Mouse (Mus musculus): ENCODE measurements around the gene Rad50. TPM values are rescaled to one million over a fixed set of nuclear protein-coding genes. Genes with fewer than 3 reads are reported as not detected.
A peak's percentile ranks its signal among the peaks of the same experiment; 100 is the strongest.

Rad50 gene
- polyA plus RNA-seq, 1 experiment from 2014 or later: 12.4 TPM

DNA sequence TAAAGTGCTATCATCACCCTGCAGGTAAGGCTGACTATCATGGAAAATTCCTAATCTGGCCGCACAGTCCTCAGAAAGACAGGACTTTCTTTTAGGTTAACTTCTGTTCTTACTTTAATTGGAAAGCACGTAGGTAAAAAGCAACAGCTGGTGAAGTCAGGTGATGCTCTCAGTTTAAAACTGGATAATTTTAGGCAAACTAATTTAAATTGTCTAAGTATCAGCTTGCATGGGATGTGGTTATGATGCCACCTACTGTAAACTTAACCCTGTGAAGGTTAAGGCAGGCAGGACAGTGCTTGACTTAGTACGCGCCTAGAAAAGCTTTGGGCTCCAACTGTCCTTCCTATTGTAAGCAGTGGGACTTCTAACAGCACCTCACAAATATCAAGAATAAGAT lies 35.7 kb downstream of the Rad50 start:
- 88% methylated on average over 4 of the region's 4 CpGs for WGBS (ENCODE audit: insufficient replicate concordance)
- Histone ChIP-seq H3K27ac (ENCODE audit: low read length) (no peak overlapping the region), H3K4me2 (ENCODE audit: low read depth, low read length) (no peak overlapping the region), H3K9me3 (replicated peaks; ENCODE audit: control insufficient read depth, low read length) (no peaks in the 10 kb centered on the region), H3K36me3 (ENCODE audit: control insufficient read depth, insufficient read depth) (peaks cover 16% of the 10 kb centered on the region), H3K9ac (ENCODE audit: low read depth, low read length) (no peak overlapping the region), H3K4me3 (ENCODE audit: low read depth, low read length) (no peak overlapping the region), H3K4me1 (ENCODE audit: control insufficient read depth, low read depth, low read length) (no peaks in the 10 kb centered on the region), H3K27me3 (ENCODE audit: control insufficient read depth, insufficient read depth, low read depth, low read length) (no peaks in the 10 kb centered on the region)
- ATAC-seq (ENCODE audit: low read depth): no peak

DNA sequence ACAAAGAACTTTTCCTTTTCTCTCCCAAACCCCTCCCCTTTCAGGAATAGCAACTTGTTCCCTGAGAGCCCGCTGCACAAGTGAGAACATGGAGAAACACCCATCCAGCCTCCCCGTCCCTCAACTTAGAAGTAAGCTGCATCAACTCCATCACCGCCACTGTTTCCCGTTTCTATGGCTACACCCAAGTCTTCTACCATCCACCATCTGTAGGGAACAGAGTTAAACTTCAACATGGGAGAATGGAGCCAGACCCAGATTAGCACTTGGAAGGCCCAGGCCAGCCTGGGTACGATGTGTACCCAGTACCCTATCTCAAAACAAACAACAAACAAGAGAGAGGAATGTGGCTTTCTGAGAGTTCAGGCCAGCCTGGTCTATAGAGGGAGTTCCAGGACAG lies 43.0 kb downstream of the Rad50 start:
- Histone ChIP-seq H3K36me3 (ENCODE audit: control insufficient read depth, insufficient read depth) (peaks cover 6% of the 10 kb centered on the region), H3K27ac (ENCODE audit: low read length) (no peak overlapping the region), H3K4me3 (ENCODE audit: low read depth, low read length) (no peak overlapping the region), H3K4me2 (ENCODE audit: low read depth, low read length) (no peak overlapping the region), H3K27me3 (ENCODE audit: control insufficient read depth, insufficient read depth, low read depth, low read length) (no peaks in the 10 kb centered on the region), H3K4me1 (ENCODE audit: control insufficient read depth, low read depth, low read length) (peaks cover 6% of the 10 kb centered on the region; the same call in 1 of the 2 replicates), H3K9ac (ENCODE audit: low read depth, low read length) (no peak overlapping the region), H3K9me3 (replicated peaks; ENCODE audit: control insufficient read depth, low read length) (no peaks in the 10 kb centered on the region)
- ATAC-seq (ENCODE audit: low read depth): no peak
- WGBS (ENCODE audit: insufficient replicate concordance): 76% methylated on average over 5 of the region's 5 CpGs

DNA sequence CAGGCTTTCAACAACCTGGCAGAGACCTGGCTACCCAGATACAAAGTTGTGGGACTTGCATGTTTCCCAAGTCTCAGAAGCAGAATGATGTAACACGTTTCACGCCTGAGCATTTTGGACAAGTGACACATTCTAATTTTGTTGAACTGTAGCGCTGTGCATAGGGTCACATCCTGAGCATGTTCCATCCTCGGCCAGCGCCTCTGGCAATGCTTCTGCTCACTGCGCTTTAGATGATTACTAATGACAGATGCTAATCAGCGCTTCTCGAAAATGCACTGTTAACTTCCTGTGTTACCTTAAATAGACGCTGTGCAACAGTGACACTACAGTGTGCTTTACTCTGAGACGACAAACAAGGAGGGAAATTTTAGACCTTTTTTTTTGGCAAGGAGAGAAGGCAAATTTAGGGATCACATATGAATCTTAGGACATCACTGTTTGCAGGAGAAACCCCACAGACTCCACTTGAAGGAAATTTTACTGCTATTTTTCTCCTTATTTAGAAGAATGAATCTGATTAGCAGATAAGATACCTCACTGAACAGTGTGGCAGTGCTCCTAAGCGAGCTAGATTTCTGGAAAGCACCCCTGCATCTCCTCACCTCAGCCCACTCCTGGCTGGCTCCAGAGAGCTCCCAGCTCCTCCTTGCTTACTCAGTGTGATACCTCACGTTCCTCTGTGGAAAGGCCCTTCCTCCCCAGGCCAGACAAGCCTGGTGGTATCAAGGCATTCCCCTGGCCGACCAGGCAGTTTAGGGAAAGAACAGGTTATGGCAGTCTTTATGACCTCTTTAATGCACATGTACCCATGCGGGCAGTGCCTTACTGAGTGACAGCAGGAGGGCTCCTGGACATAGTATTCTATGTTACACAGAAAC lies 44.1 kb downstream of the Rad50 start:
- H3K4me3 ChIP-seq (ENCODE audit: low read depth, low read length): no peak overlapping the region
- ATAC-seq (ENCODE audit: low read depth): no peak
- no peaks in the 10 kb centered on the region for H3K9me3 ChIP-seq (replicated peaks; ENCODE audit: control insufficient read depth, low read length)
- no peak overlapping the region for H3K9ac ChIP-seq (ENCODE audit: low read depth, low read length)
- no peak overlapping the region for H3K4me2 ChIP-seq (ENCODE audit: low read depth, low read length)
- WGBS (ENCODE audit: insufficient replicate concordance): 34% methylated on average over 14 of the region's 14 CpGs
- H3K27me3 ChIP-seq (ENCODE audit: control insufficient read depth, insufficient read depth, low read depth, low read length): no peaks in the 10 kb centered on the region
- peaks cover 10% of the 10 kb centered on the region; the same call in 1 of the 2 replicates for H3K4me1 ChIP-seq (ENCODE audit: control insufficient read depth, low read depth, low read length)
- no peak overlapping the region for H3K27ac ChIP-seq (ENCODE audit: low read length)
- H3K36me3 ChIP-seq (ENCODE audit: control insufficient read depth, insufficient read depth): peaks cover 6% of the 10 kb centered on the region

DNA sequence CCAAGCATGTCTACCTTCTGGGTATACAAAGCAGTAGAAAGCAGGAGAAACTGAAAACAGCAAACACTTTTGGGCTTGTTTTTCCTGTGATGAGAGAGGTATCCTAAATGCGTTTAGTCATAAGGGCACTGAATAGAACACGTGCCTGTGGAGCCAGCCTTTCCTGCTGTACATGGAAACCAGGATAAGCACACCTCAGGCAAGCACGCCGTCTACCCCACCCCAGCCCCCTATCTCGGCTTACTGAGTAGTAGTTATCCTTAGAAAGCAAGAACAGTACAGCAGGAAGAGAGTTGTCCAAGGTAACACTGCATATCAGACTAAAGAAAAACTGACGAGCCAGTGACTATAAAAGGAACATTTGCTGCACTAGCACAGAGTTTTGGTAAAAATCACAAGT lies 49.3 kb downstream of the Rad50 start:
- ATAC-seq (ENCODE audit: low read depth): no peak
- Histone ChIP-seq H3K4me1 (ENCODE audit: control insufficient read depth, low read depth, low read length) (peaks cover 22% of the 10 kb centered on the region), H3K4me3 (ENCODE audit: low read depth, low read length) (no peak overlapping the region), H3K36me3 (ENCODE audit: control insufficient read depth, insufficient read depth) (peaks cover 4% of the 10 kb centered on the region; the same call in 1 of the 2 replicates), H3K9ac (ENCODE audit: low read depth, low read length) (no peak overlapping the region), H3K27ac (ENCODE audit: low read length) (peak overlapping the region; percentile 26), H3K9me3 (replicated peaks; ENCODE audit: control insufficient read depth, low read length) (no peaks in the 10 kb centered on the region), H3K4me2 (ENCODE audit: low read depth, low read length) (peak overlapping the region; percentile 39; the same call in 1 of the 2 replicates), H3K27me3 (ENCODE audit: control insufficient read depth, insufficient read depth, low read depth, low read length) (no peaks in the 10 kb centered on the region)
- 29% methylated on average over 6 of the region's 6 CpGs for WGBS (ENCODE audit: insufficient replicate concordance)

DNA sequence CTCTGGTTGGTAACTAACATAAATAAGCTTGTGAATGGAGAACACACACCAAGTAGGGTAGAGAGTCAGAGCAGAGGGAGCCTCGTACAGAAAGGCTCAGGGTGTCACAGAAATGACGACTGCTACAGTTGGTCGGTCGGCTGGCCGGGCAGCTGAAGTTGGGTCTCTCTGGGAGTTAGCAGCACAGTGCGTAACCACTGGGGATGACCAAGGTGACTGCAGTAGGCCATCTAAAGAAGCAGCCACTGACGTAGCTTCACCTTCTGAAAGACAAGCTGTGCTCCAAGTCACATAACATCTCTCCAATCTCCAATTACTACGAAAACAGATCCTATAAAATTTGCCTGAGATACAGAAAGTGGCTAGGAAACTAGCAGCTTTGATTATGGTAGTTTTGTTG lies 49.7 kb downstream of the Rad50 start:
- H3K4me3 ChIP-seq (ENCODE audit: low read depth, low read length): no peak overlapping the region; the same call in 1 of the 2 replicates
- peaks cover 22% of the 10 kb centered on the region for H3K4me1 ChIP-seq (ENCODE audit: control insufficient read depth, low read depth, low read length)
- peak overlapping the region; percentile 3; the same call in 1 of the 2 replicates for H3K9ac ChIP-seq (ENCODE audit: low read depth, low read length)
- no peaks in the 10 kb centered on the region for H3K27me3 ChIP-seq (ENCODE audit: control insufficient read depth, insufficient read depth, low read depth, low read length)
- H3K9me3 ChIP-seq (replicated peaks; ENCODE audit: control insufficient read depth, low read length): no peaks in the 10 kb centered on the region
- H3K27ac ChIP-seq (ENCODE audit: low read length): peak overlapping the region; percentile 26
- ATAC-seq (ENCODE audit: low read depth): no peak
- WGBS (ENCODE audit: insufficient replicate concordance): 65% methylated on average over 8 of the region's 8 CpGs
- H3K4me2 ChIP-seq (ENCODE audit: low read depth, low read length): peak overlapping the region; percentile 39
- H3K36me3 ChIP-seq (ENCODE audit: control insufficient read depth, insufficient read depth): peaks cover 4% of the 10 kb centered on the region; the same call in 1 of the 2 replicates

DNA sequence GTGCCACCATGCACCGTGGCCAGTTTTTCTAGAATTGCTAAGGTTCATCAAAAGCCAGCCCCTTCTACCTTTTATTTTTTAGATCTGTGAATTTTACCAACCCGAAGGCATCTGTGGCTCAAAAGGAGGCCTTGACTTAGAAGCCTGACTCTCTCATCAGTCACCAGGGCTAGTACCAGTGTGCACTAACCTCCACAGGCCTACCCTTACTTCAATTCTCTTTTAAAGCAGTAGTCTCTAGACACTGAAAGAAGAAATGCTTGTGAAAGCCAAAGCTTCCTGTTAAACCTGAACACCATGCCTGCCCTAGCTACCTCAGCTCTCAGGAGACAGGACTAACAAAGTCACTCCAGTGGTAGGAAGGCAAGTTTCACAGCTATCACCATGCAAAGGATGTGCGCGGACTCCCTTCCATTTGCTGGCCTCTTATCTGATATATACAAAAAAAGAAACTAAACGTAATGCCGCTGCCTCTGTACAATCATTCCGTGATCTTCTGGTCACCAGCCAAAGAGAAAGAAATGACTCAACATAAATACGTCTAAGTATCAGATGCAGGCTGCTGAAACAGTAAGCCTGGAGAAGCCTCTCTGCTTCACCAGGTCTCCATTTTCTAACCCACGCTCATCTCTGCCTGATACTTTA lies 50.4 kb downstream of the Rad50 start:
- H3K27me3 ChIP-seq (ENCODE audit: control insufficient read depth, insufficient read depth, low read depth, low read length): no peaks in the 10 kb centered on the region
- peak overlapping the region; percentile 39 for H3K4me2 ChIP-seq (ENCODE audit: low read depth, low read length)
- 39% methylated on average over 9 of the region's 9 CpGs for WGBS (ENCODE audit: insufficient replicate concordance)
- peak overlapping the region; percentile 26 for H3K27ac ChIP-seq (ENCODE audit: low read length)
- peak; percentile 47 for ATAC-seq (ENCODE audit: low read depth)
- no peak overlapping the region for H3K4me3 ChIP-seq (ENCODE audit: low read depth, low read length)
- H3K36me3 ChIP-seq (ENCODE audit: control insufficient read depth, insufficient read depth): peaks cover 4% of the 10 kb centered on the region; the same call in 1 of the 2 replicates
- H3K9me3 ChIP-seq (replicated peaks; ENCODE audit: control insufficient read depth, low read length): no peaks in the 10 kb centered on the region
- H3K9ac ChIP-seq (ENCODE audit: low read depth, low read length): 0 out of 2 replicates have a peak overlapping the region, but pooled peaks have one; percentile 5
- peaks cover 22% of the 10 kb centered on the region for H3K4me1 ChIP-seq (ENCODE audit: control insufficient read depth, low read depth, low read length)

DNA sequence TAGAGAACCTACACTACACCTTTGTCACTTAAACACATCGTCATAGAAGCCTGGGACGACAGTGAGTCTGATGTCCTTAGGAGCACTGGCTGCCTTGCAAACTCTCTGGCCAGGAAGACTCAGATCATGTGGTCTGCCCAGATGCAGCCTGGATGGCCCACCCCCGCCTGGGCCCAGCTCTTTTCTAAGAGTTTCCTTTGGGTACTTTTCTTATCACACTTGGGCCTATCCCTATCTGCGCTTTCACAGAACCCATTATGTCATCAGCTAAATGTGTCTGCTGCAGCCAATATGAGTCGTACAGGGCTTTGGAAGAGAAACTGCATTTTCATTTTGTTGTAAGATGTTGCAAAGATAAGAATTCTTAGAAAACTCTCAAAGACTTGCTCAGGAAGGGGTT lies 52.1 kb downstream of the Rad50 start:
- peak; percentile 86 for ATAC-seq (ENCODE audit: low read depth)
- no peaks in the 10 kb centered on the region for H3K9me3 ChIP-seq (replicated peaks; ENCODE audit: control insufficient read depth, low read length)
- H3K27me3 ChIP-seq (ENCODE audit: control insufficient read depth, insufficient read depth, low read depth, low read length): no peaks in the 10 kb centered on the region
- no peak overlapping the region for H3K4me2 ChIP-seq (ENCODE audit: low read depth, low read length)
- peaks cover 9% of the 10 kb centered on the region; the same call in 1 of the 2 replicates for H3K36me3 ChIP-seq (ENCODE audit: control insufficient read depth, insufficient read depth)
- H3K4me1 ChIP-seq (ENCODE audit: control insufficient read depth, low read depth, low read length): peaks cover 22% of the 10 kb centered on the region
- H3K9ac ChIP-seq (ENCODE audit: low read depth, low read length): no peak overlapping the region
- 29% methylated on average over 5 of the region's 5 CpGs for WGBS (ENCODE audit: insufficient replicate concordance)
- no peak overlapping the region for H3K4me3 ChIP-seq (ENCODE audit: low read depth, low read length)
- H3K27ac ChIP-seq (ENCODE audit: low read length): no peak overlapping the region

DNA sequence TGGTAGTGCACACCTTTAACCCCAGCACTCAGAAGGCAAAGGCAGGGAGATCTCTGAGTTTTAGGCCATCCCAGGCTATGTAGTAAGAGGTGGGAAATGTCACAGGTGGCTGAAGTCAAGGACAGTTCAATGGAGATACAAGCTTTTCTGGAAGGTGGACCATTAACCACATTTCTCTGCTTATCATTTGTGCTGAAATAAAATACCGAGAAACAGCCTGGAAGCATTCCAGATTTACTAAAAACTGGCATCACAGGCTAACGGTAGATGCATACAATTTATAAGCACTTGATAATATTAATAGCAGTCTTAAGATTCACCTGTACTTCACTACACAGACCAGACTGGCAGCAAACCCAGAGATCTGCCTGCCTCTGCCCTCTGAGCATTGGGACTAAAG lies 54.7 kb downstream of the Rad50 start:
- peaks cover 9% of the 10 kb centered on the region; the same call in 1 of the 2 replicates for H3K36me3 ChIP-seq (ENCODE audit: control insufficient read depth, insufficient read depth)
- ATAC-seq (ENCODE audit: low read depth): no peak
- H3K27ac ChIP-seq (ENCODE audit: low read length): no peak overlapping the region
- WGBS (ENCODE audit: insufficient replicate concordance): 71% methylated on average over 2 of the region's 2 CpGs
- H3K9ac ChIP-seq (ENCODE audit: low read depth, low read length): no peak overlapping the region
- H3K9me3 ChIP-seq (replicated peaks; ENCODE audit: control insufficient read depth, low read length): no peaks in the 10 kb centered on the region
- peaks cover 13% of the 10 kb centered on the region for H3K4me1 ChIP-seq (ENCODE audit: control insufficient read depth, low read depth, low read length)
- H3K4me3 ChIP-seq (ENCODE audit: low read depth, low read length): no peak overlapping the region
- no peaks in the 10 kb centered on the region for H3K27me3 ChIP-seq (ENCODE audit: control insufficient read depth, insufficient read depth, low read depth, low read length)
- no peak overlapping the region for H3K4me2 ChIP-seq (ENCODE audit: low read depth, low read length)

DNA sequence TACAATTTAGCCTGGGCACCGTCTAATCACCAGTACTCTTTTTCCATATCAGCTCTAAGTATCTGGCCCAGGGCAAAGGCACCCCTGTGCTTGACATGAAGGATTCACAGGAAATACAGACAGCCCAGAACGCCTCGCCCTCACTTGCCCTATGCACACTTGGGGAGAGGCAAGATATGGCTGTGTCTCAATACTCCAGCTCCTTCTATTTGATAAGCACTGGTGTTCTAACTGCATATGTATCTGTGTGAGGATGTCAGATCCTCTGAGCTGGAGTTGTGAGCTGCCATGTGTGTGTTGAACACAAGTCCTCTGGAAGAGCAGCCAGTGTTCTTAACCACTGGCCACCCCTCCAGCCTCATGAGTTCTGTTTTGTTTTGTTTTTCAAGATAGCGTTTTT lies 55.7 kb downstream of the Rad50 start:
- no peak overlapping the region for H3K4me3 ChIP-seq (ENCODE audit: low read depth, low read length)
- no peak overlapping the region for H3K4me2 ChIP-seq (ENCODE audit: low read depth, low read length)
- no peaks in the 10 kb centered on the region for H3K27me3 ChIP-seq (ENCODE audit: control insufficient read depth, insufficient read depth, low read depth, low read length)
- no peak for ATAC-seq (ENCODE audit: low read depth)
- peaks cover 9% of the 10 kb centered on the region; the same call in 1 of the 2 replicates for H3K36me3 ChIP-seq (ENCODE audit: control insufficient read depth, insufficient read depth)
- 58% methylated on average over 4 of the region's 4 CpGs for WGBS (ENCODE audit: insufficient replicate concordance)
- H3K27ac ChIP-seq (ENCODE audit: low read length): no peak overlapping the region
- no peaks in the 10 kb centered on the region for H3K9me3 ChIP-seq (replicated peaks; ENCODE audit: control insufficient read depth, low read length)
- H3K9ac ChIP-seq (ENCODE audit: low read depth, low read length): no peak overlapping the region
- H3K4me1 ChIP-seq (ENCODE audit: control insufficient read depth, low read depth, low read length): peaks cover 10% of the 10 kb centered on the region
